Comparison of ENCODE assay signal across 14 mouse cellular contexts in genomic region chr17:87379160-87379624, GRCm38 (mm10). TPM values are rescaled to one million over a fixed set of nuclear protein-coding genes. Genes with fewer than 3 reads are reported as not detected.
DNase-seq lines count a peak whose midpoint lies in the region; ATAC-seq and TF ChIP-seq lines count a peak whose summit lies in the region.
"Had no signal": no experiment of that assay in that cellular context is flagged by ENCODE, and none has a peak within 500 bp of the region (broad histone marks: within the 10 kb centered on the region; RNA-seq: fewer than 3 reads in every experiment).

No protein-coding gene starts in this region.

- DNase-seq in kidney, postnatal 14 days, result no peak
- no peak for DNase-seq in hindbrain, postnatal 0 days (ENCODE audit: low spot score)
- no peak for DNase-seq in urinary bladder, adult 18-20 months (ENCODE audit: low spot score in 2 of 2)
- no peak for DNase-seq in embryo, embryonic 9.5 days (ENCODE audit: extremely low spot score)
- DNase-seq in frontal cortex, adult 2 months (ENCODE audit: extremely low spot score in 1 of 2, low spot score in 1 of 2), result no peak

- H3K4me1 ChIP-seq in kidney, embryonic 15.5 days, result peaks cover 69% of the 10 kb centered on the region
- H3K4me1 ChIP-seq in embryonic facial prominence, embryonic 12.5 days, result peaks cover 45% of the 10 kb centered on the region
- peaks cover 21% of the 10 kb centered on the region for H3K4me1 ChIP-seq in hindbrain, postnatal 0 days (ENCODE audit: insufficient read depth, low read length)
- H3K4me1 ChIP-seq in neural tube, embryonic 14.5 days (ENCODE audit: control insufficient read depth, insufficient read depth, low read length), result peaks cover 33% of the 10 kb centered on the region

- peak overlapping the region; percentile 81 for H3K27ac ChIP-seq in kidney, embryonic 15.5 days
- peak overlapping the region; percentile 47 for H3K27ac ChIP-seq in embryonic facial prominence, embryonic 12.5 days
- peak overlapping the region; percentile 76 for H3K27ac ChIP-seq in hindbrain, postnatal 0 days
- H3K27ac ChIP-seq in neural tube, embryonic 14.5 days (ENCODE audit: low read depth, low read length), result peak overlapping the region; percentile 63

- H3K4me3 ChIP-seq in kidney, embryonic 15.5 days (replicated peaks), result no peak overlapping the region
- H3K4me3 ChIP-seq in embryonic facial prominence, embryonic 12.5 days, result no peak overlapping the region
- no peak overlapping the region for H3K4me3 ChIP-seq in hindbrain, postnatal 0 days (ENCODE audit: low read length)
- H3K4me3 ChIP-seq in neural tube, embryonic 14.5 days (ENCODE audit: low read depth, low read length), result no peak overlapping the region

- 80% methylated on average over 11 of the region's 11 CpGs for WGBS in kidney, embryonic 15.5 days
- 76% methylated on average over 11 of the region's 11 CpGs for WGBS in embryonic facial prominence, embryonic 12.5 days
- 60% methylated on average over 11 of the region's 11 CpGs for WGBS in hindbrain, postnatal 0 days
- 69% methylated on average over 11 of the region's 11 CpGs for WGBS in neural tube, embryonic 14.5 days

- no peak overlapping the region; the same call in 1 of the 2 replicates for H3K9ac ChIP-seq in kidney, embryonic 15.5 days
- H3K9ac ChIP-seq in embryonic facial prominence, embryonic 12.5 days, result no peak overlapping the region
- no peak overlapping the region for H3K9ac ChIP-seq in hindbrain, postnatal 0 days (replicated peaks; ENCODE audit: low read length)
- no peak overlapping the region for H3K9ac ChIP-seq in neural tube, embryonic 14.5 days (replicated peaks; ENCODE audit: low read depth, low read length)

- peak; percentile 19; the same call in 1 of the 2 replicates for TF ChIP-seq CTCF in hindbrain, postnatal 0 days (IDR thresholded peaks at IDR 0.05; ENCODE audit: low read depth)

- H3K4me2 ChIP-seq in kidney, embryonic 15.5 days, result no peak overlapping the region
- no peak overlapping the region for H3K4me2 ChIP-seq in embryonic facial prominence, embryonic 12.5 days (replicated peaks)
- H3K4me2 ChIP-seq in hindbrain, postnatal 0 days (ENCODE audit: low read depth, low read length), result no peak overlapping the region
- H3K4me2 ChIP-seq in neural tube, embryonic 14.5 days (ENCODE audit: low read depth, low read length), result no peak overlapping the region

- no peaks in the 10 kb centered on the region for H3K36me3 ChIP-seq in kidney, embryonic 15.5 days
- H3K36me3 ChIP-seq in embryonic facial prominence, embryonic 12.5 days, result no peaks in the 10 kb centered on the region
- H3K36me3 ChIP-seq in hindbrain, postnatal 0 days (ENCODE audit: insufficient read depth, low read length), result no peaks in the 10 kb centered on the region
- no peaks in the 10 kb centered on the region for H3K36me3 ChIP-seq in neural tube, embryonic 14.5 days (ENCODE audit: control insufficient read depth, insufficient read depth, low read length)

- H3K9me3 ChIP-seq in kidney, embryonic 15.5 days (replicated peaks), result no peaks in the 10 kb centered on the region
- H3K9me3 ChIP-seq in embryonic facial prominence, embryonic 12.5 days, result no peaks in the 10 kb centered on the region
- H3K9me3 ChIP-seq in hindbrain, postnatal 0 days (ENCODE audit: low read length), result no peaks in the 10 kb centered on the region
- H3K9me3 ChIP-seq in neural tube, embryonic 14.5 days (ENCODE audit: control insufficient read depth, low read length), result no peaks in the 10 kb centered on the region

- no peaks in the 10 kb centered on the region for H3K27me3 ChIP-seq in kidney, embryonic 15.5 days
- H3K27me3 ChIP-seq in embryonic facial prominence, embryonic 12.5 days, result no peaks in the 10 kb centered on the region
- no peaks in the 10 kb centered on the region for H3K27me3 ChIP-seq in hindbrain, postnatal 0 days (ENCODE audit: insufficient read depth, low read length)
- H3K27me3 ChIP-seq in neural tube, embryonic 14.5 days (ENCODE audit: control insufficient read depth, insufficient read depth, low read length), result no peaks in the 10 kb centered on the region

- no peak for ATAC-seq in kidney, embryonic 15.5 days (replicated peaks; ENCODE audit: low FRiP score)
- no peak for ATAC-seq in embryonic facial prominence, embryonic 12.5 days (ENCODE audit: insufficient number of reproducible peaks, insufficient read depth, low FRiP score, low TSS enrichment)
- no peak for ATAC-seq in hindbrain, postnatal 0 days
- ATAC-seq in neural tube, embryonic 14.5 days (ENCODE audit: low read depth), result peak; percentile 7; the same call in 1 of the 2 replicates

RNA-seq across cellular contexts. Expression of gene Stpg4, which starts 48.3 kb away (rescaled TPM):
- not detected in 2 replicates for polyA plus RNA-seq in kidney, embryonic 15.5 days (2015; fragmentation: Nextera tagmentation; extraction: Ambion mirVana)
- polyA plus RNA-seq in embryonic facial prominence, embryonic 12.5 days (2016; fragmentation: Nextera tagmentation; extraction: Ambion mirVana), result not detected in 2 replicates
- total RNA-seq in hindbrain, postnatal 0 days (2014; rRNA removed), result 0.31 TPM in 1 of 2 replicates, not detected in the other
- not detected in 2 replicates for polyA plus RNA-seq in hindbrain, postnatal 0 days (2015; fragmentation: Nextera tagmentation; extraction: Ambion mirVana)
- not detected in 2 replicates for polyA plus RNA-seq in neural tube, embryonic 14.5 days (2014; fragmentation: Nextera tagmentation; extraction: Ambion mirVana)
- polyA plus RNA-seq in frontal cortex, adult 2 months (2012; rRNA removed), result not detected in 2 replicates
- total RNA-seq: adrenal gland, postnatal 10 days; left cerebral cortex, adult 8-10 months; monocyte, adult 5-6 weeks had no signal
- polyA plus RNA-seq: embryonic facial prominence, embryonic 14.5 days; heart, embryonic 14.5 days; small intestine, adult 2 months had no signal
